Mouse (Mus musculus): ENCODE results near the gene Fam43b.

- no peak for TF ChIP-seq POU5F1 (IDR thresholded peaks at IDR 0.05; ENCODE audit: borderline replicate concordance, low read length)
- TF ChIP-seq CTCF (conservative IDR thresholded peaks at IDR 0.05; ENCODE audit: low read length) = no peak
- no peak for TF ChIP-seq NANOG (IDR thresholded peaks at IDR 0.05; ENCODE audit: borderline replicate concordance, low read length)
These were observed 25.3 kb downstream of the Fam43b start for GRCm38 (mm10) chr4:138370996-138371516.

Measured in E14TG2a.4 (cell line).